Mouse (Mus musculus) lung, adult 18-20 months (tissue): ENCODE data around the gene Fbxw16.
"Not testable (repeated sequence)": the region's sequence is repeated elsewhere in the genome, so short reads cannot be mapped to it uniquely, and the experiment has no call there.

ENCODE experiments used
- DNase-seq, 2 experiments: peaks; one replicate each; pipeline ENCODE4 v3.0.0; 2022; ENCODE audit warnings: mixed read lengths in 2 of 2

Fbxw16 gene

DNA sequence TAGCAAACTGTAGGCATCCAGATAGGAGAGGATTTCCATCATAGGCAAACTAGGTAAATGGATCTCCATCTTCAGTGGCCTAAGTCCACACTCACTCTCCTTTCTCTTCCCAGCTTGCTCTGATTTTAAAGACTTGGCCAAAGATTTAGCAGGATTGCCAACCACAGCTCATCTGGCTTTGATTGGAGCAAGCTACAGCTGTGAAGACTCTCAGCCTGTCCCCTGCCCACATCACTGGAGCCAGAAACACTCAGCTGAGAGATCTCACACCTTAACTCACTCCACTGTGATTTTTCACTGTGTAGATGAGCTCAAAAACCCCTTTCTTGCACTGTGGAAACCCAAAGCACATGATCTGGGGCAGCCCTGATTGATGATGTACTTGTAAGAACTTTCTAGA, at the start of gene Fbxw16:
TSS of gene Fbxw16 (minus strand) at position 101 of the 400 bp plus-strand sequence.
- no peak for DNase-seq

DNA sequence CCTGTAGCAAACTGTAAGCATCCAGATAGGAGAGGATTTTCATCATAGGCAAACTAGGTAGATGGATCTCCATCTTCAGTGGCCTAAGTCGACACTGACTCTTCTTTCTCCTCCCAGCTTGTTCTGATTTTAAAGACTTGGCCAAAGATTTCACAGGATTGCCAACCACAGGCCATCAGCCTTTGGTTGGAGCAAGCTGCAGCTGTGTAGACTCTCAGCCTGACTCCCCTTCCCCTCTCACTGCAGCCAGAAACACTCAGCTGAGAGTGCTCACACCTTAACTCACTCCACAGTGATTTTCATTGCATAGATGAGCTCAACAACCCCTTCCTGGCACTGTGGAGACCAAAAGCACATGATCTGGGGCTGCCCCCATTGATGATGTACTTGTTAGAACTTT, 46.8 kb upstream of the Fbxw16 start, which contains the start of gene Fbxw19:
TSS of gene Fbxw19 (minus strand) at position 101 of the 400 bp plus-strand sequence.
- not testable (repeated sequence) for DNase-seq

DNA sequence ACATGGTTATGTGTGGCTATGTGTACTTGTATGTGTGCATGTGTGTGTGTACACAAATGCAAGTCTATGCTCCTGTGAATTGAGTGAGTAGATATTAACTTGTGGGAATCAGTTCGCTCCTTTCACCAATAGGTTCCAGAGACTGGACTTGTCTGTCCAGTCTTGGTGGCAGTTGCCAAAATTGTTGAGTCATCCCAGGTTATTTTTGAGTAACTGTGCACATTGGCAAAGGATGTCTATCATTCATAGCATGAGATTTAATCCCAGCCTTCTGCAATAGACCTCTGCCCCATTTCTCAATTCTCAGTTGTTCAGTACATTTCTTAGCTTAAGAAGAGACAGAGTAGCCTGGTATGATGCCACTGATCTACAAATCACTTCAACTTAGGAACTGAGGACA, 16.0 kb downstream of the Fbxw16 start:
- DNase-seq = no peak

DNA sequence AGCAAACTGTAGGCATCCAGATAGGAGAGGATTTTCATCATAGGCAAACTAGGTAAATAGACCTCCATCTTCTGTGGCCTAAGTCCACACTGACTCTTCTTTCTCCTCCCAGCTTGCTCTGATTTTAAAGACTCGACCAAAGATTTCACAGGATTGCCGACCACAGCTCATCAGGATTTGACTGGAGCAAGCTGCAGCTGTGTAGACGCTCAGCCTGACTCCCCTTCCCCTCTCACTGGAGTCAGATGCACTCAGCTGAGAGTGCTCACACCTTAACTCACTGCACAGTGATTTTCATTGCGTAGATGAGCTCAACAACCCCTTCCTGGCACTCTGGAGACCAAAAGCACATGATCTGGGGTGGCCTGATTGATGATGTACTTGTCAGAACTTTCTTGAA, 44.7 kb downstream of the Fbxw16 start, which contains the start of gene Fbxw22:
TSS of gene Fbxw22 (minus strand) at position 101 of the 400 bp plus-strand sequence.
- not testable (repeated sequence) for DNase-seq
